Mouse (Mus musculus): ENCODE measurements at regions not wholly inside any gene's neighbourhood (a gene's known extent, or its start where the extent isn't known, plus 50 kb on each side); places are given as distances from the start of the nearest gene placed in this dataset.

GRCm38 (mm10) chr1:120758172-120758571 lies 156.0 kb downstream of the En1 start:
- Histone ChIP-seq H3K36me3 (replicated peaks; ENCODE audit: low read length) (no peaks in the 10 kb centered on the region), H3K9me3 (peaks cover 12% of the 10 kb centered on the region; the same call in 1 of the 2 replicates), H3K27me3 (replicated peaks) (no peaks in the 10 kb centered on the region), H3K4me1 (no peaks in the 10 kb centered on the region), H3K4me3 (replicated peaks) (no peak overlapping the region)
- no peak for TF ChIP-seq GATA1 (IDR thresholded peaks at IDR 0.05; ENCODE audit: borderline replicate concordance, low read length)
- no peak for TF ChIP-seq FLI1 (IDR thresholded peaks at IDR 0.05; ENCODE audit: low read length)

DNA sequence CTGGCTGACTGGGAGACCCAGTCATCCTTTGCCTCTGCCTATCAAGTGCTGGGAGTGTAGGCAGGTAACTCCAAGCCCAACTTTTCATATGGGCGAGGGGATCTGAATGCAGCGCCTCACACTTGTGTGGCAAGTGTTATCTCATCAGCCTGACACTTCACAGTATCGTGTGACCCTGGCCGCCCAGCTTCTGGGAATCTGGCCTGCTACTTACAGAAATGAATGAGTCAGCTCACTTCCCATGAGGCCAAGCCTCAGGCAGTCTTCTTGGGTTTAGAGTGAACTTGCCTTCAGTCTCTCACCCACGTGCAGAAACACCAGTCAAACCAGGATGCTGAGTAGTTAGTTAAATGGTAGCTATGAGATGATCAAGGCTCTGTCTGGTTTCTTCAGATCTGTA lies 156.5 kb downstream of the En1 start:
- no peaks in the 10 kb centered on the region for H3K4me1 ChIP-seq
- no peaks in the 10 kb centered on the region for H3K27me3 ChIP-seq (replicated peaks)
- no peak overlapping the region for H3K4me3 ChIP-seq (replicated peaks)
- peaks cover 9% of the 10 kb centered on the region; the same call in 1 of the 2 replicates for H3K9me3 ChIP-seq
- no peak for TF ChIP-seq FLI1 (IDR thresholded peaks at IDR 0.05; ENCODE audit: low read length)
- TF ChIP-seq GATA1 (IDR thresholded peaks at IDR 0.05; ENCODE audit: borderline replicate concordance, low read length) = no peak
- no peaks in the 10 kb centered on the region for H3K36me3 ChIP-seq (replicated peaks; ENCODE audit: low read length)

DNA sequence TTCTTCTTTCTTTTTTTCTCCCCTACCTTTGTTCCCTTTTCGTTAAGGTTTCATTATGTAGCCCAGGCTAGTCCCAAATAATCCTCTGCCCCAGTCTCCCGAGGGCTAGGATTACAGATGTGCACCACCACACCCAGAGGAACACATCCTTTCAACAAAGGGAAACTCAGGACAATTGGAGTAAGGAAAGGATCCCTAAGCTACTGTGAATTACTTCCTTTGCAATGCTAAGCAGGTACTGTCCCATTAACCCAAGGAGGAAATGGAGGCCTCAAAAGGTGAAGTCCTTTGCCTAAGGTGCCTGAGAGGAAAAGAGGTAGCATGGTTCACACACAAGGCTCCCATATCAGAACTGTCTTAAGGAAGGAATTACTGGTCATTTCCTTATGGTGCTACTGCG lies 157.2 kb downstream of the En1 start:
- Histone ChIP-seq H3K4me3 (replicated peaks) (no peak overlapping the region), H3K4me1 (no peaks in the 10 kb centered on the region), H3K27me3 (replicated peaks) (no peaks in the 10 kb centered on the region), H3K9me3 (peaks cover 9% of the 10 kb centered on the region; the same call in 1 of the 2 replicates), H3K36me3 (replicated peaks; ENCODE audit: low read length) (no peaks in the 10 kb centered on the region)
- TF ChIP-seq FLI1 (IDR thresholded peaks at IDR 0.05; ENCODE audit: low read length) (no peak), GATA1 (IDR thresholded peaks at IDR 0.05; ENCODE audit: borderline replicate concordance, low read length) (no peak)

- no peaks in the 10 kb centered on the region for H3K36me3 ChIP-seq (replicated peaks; ENCODE audit: low read length)
- H3K9me3 ChIP-seq = peaks cover 9% of the 10 kb centered on the region; the same call in 1 of the 2 replicates
- no peak overlapping the region for H3K4me3 ChIP-seq (replicated peaks)
- H3K4me1 ChIP-seq = no peaks in the 10 kb centered on the region
- TF ChIP-seq FLI1 (IDR thresholded peaks at IDR 0.05; ENCODE audit: low read length) (no peak), GATA1 (IDR thresholded peaks at IDR 0.05; ENCODE audit: borderline replicate concordance, low read length) (no peak)
- H3K27me3 ChIP-seq (replicated peaks) = no peaks in the 10 kb centered on the region
Measured at GRCm38 (mm10) chr1:120761364-120761763, 159.1 kb downstream of the En1 start.

DNA sequence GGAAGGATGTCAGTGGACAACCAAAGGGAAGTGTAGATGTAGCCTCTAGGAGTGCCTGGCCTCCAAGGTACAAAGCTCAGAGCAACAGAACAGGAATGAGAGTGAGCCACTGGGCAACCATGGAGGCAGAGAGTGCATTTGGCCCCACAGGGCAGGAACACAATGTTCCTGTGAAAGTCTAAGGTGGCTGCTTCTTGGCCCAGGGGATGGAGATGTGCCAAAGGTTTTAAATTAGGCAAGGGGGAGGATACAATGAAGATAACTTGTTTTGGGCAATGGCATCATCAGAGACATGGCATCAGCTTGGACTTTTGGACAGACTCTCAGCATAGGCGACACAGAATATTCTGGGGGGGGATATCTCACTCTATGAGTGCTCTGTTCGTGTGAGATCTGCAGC lies 160.3 kb downstream of the En1 start:
- no peak overlapping the region for H3K4me3 ChIP-seq (replicated peaks)
- peaks cover 9% of the 10 kb centered on the region; the same call in 1 of the 2 replicates for H3K9me3 ChIP-seq

DNA sequence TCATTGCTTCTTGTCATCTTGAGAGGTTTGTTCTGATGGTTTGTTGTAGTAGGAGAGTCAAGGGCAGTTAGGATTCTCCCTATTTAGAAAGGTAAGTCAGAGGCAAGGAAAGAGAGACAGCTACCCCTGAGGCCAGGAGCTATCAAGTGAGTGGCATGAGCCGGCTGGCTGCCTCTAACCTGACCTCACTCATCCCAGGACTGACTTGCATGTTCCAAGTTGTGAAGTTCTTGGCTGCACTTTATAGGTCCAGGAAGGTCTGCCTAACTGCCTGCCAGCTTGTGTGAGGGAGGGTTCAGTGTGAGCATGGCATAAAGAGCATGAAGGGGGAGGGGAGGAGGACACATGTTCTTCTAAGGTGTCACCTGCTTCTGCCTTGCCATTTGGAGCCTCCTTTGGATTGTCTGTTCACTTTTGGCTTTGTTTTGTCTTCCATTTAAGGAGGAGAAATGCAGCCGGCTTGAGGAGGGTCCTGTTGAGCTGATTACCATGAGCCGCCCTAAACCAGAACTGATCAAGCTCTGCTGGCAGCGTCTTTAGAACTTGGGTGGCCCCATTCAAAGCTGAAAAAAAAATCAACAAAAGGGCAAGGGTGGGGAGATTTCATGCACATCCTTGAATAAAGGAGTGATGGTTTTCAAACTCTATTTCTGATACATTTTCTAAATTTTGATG lies 160.8 kb downstream of the En1 start:
- no peak for TF ChIP-seq FLI1 (IDR thresholded peaks at IDR 0.05; ENCODE audit: low read length)
- TF ChIP-seq GATA1 (IDR thresholded peaks at IDR 0.05; ENCODE audit: borderline replicate concordance, low read length) = no peak
- H3K27me3 ChIP-seq (replicated peaks) = no peaks in the 10 kb centered on the region
- no peaks in the 10 kb centered on the region for H3K36me3 ChIP-seq (replicated peaks; ENCODE audit: low read length)
- peak overlapping the region; percentile 42 for H3K4me3 ChIP-seq (replicated peaks)
- peaks cover 9% of the 10 kb centered on the region; the same call in 1 of the 2 replicates for H3K9me3 ChIP-seq
- H3K4me1 ChIP-seq = no peaks in the 10 kb centered on the region

More for the DNA sequence above, 160.3 kb downstream of the En1 start:
- TF ChIP-seq GATA1 (IDR thresholded peaks at IDR 0.05; ENCODE audit: borderline replicate concordance, low read length) = no peak
- no peak for TF ChIP-seq FLI1 (IDR thresholded peaks at IDR 0.05; ENCODE audit: low read length)
- no peaks in the 10 kb centered on the region for H3K27me3 ChIP-seq (replicated peaks)
- H3K4me1 ChIP-seq = no peaks in the 10 kb centered on the region
- H3K36me3 ChIP-seq (replicated peaks; ENCODE audit: low read length) = no peaks in the 10 kb centered on the region

DNA sequence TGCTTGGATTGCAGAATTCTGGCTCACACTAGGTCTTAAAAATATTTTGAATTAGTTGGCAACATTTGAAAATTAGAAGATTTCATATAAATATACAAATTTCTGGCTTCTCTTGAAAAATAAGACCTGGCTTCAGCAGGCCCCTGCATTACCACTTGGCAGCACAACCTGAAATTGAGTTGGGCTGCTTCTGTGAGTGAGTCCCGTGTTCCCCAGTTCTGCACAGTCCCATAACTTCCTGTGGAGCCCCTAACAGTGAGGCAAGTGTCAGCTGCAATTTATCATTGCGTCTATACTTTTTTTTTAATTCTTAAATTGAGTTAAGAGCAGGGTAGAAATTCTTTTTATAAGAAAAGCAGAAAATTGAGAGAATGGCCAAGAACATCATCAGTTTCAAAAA lies 164.8 kb downstream of the En1 start:
- Histone ChIP-seq H3K4me1 (no peaks in the 10 kb centered on the region), H3K9me3 (peaks cover 16% of the 10 kb centered on the region), H3K4me3 (replicated peaks) (no peak overlapping the region), H3K27me3 (replicated peaks) (no peaks in the 10 kb centered on the region), H3K36me3 (replicated peaks; ENCODE audit: low read length) (no peaks in the 10 kb centered on the region)
- TF ChIP-seq GATA1 (IDR thresholded peaks at IDR 0.05; ENCODE audit: borderline replicate concordance, low read length) (no peak), FLI1 (IDR thresholded peaks at IDR 0.05; ENCODE audit: low read length) (no peak)

DNA sequence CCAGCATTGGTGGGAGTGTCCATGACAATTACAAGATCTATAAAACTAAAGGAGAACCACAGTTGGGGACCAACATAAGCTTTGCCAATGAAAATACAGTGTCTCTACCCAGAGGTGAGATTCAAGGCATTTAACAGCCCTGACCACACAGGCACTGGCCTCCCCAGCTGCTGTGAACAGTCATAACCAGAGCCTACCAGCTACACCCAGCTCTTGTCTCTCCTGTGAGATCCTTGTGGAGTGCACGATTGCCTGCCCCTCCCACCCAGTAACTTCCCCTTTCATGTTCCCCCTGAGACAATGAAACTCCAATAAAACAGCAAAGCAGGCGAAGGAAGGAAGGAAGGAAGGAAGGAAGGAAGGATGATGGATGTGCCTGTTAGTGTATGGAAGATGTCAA lies 169.1 kb downstream of the En1 start:
- H3K36me3 ChIP-seq (replicated peaks; ENCODE audit: low read length) = no peaks in the 10 kb centered on the region
- no peak overlapping the region for H3K4me3 ChIP-seq (replicated peaks)
- H3K4me1 ChIP-seq = no peaks in the 10 kb centered on the region
- no peaks in the 10 kb centered on the region for H3K27me3 ChIP-seq (replicated peaks)
- H3K9me3 ChIP-seq = peaks cover 23% of the 10 kb centered on the region
- no peak for TF ChIP-seq FLI1 (IDR thresholded peaks at IDR 0.05; ENCODE audit: low read length)
- TF ChIP-seq GATA1 (IDR thresholded peaks at IDR 0.05; ENCODE audit: borderline replicate concordance, low read length) = no peak

DNA sequence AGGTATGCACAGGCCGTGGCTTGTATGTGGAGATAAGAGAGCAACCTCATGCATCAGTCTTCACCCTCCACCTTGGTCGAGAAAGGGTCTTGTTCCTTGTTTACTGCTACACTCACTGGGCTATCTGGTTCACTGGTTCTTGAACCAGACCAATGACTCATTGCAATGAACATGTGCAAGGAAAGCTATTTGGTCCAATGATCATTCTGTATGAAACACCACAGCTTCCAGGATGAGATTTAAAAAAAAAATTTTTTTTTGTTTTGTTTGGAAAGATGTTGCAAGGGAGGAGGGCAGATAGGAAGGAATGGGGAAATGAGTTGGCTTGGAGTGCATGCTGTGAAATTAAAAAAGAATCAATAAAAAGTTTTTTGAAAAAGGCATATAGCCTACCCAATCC lies 174.7 kb downstream of the En1 start:
- Histone ChIP-seq H3K4me1 (no peaks in the 10 kb centered on the region), H3K9me3 (peaks cover 18% of the 10 kb centered on the region), H3K36me3 (replicated peaks; ENCODE audit: low read length) (no peaks in the 10 kb centered on the region), H3K4me3 (replicated peaks) (no peak overlapping the region), H3K27me3 (replicated peaks) (no peaks in the 10 kb centered on the region)
- TF ChIP-seq FLI1 (IDR thresholded peaks at IDR 0.05; ENCODE audit: low read length) = no peak
- TF ChIP-seq GATA1 (IDR thresholded peaks at IDR 0.05; ENCODE audit: borderline replicate concordance, low read length) = no peak

- no peaks in the 10 kb centered on the region for H3K27me3 ChIP-seq (replicated peaks)
- H3K9me3 ChIP-seq = peaks cover 21% of the 10 kb centered on the region
- H3K36me3 ChIP-seq (replicated peaks; ENCODE audit: low read length) = no peaks in the 10 kb centered on the region
- no peak overlapping the region for H3K4me3 ChIP-seq (replicated peaks)
- TF ChIP-seq GATA1 (IDR thresholded peaks at IDR 0.05; ENCODE audit: borderline replicate concordance, low read length) (no peak), FLI1 (IDR thresholded peaks at IDR 0.05; ENCODE audit: low read length) (no peak)
- no peaks in the 10 kb centered on the region for H3K4me1 ChIP-seq
Measured at GRCm38 (mm10) chr1:120777468-120777867, 175.2 kb downstream of the En1 start.
